Mouse (Mus musculus) hindbrain, embryonic 11.5 days (tissue): ENCODE measurements around the gene Itga6. TPM values are rescaled to one million over a fixed set of nuclear protein-coding genes. Genes with fewer than 3 reads are reported as not detected.

Experiments used
- ATAC-seq: fragments of 200-750 bp; cut with Nextera tagmentation; 2 replicates; pipeline ENCODE4 v1.8.0; 2017; ENCODE audit warnings: mild to moderate bottlenecking, moderate TSS enrichment, moderate library complexity; ENCODE audit not compliant: low FRiP score
- DNase-seq: peaks from one replicate; pipeline ENCODE4 v3.0.0-alpha.2; 2015; ENCODE audit warnings: low spot score
- H3K27ac ChIP-seq: fragments of 300-500 bp; sonication (generic); 2 replicates; pipeline ENCODE4 v1.5.1; 2014; ENCODE audit warnings: mild to moderate bottlenecking, low read depth, low read length
- H3K27me3 ChIP-seq: fragments of 300-500 bp; sonication (generic); 2 replicates; pipeline ENCODE4 v1.6.1; 2014; ENCODE audit warnings: mild to moderate bottlenecking, low read length, moderate library complexity, mixed read lengths; ENCODE audit not compliant: control insufficient read depth, insufficient read depth
- H3K36me3 ChIP-seq: fragments of 300-500 bp; sonication (generic); 2 replicates; pipeline ENCODE4 v1.6.1; 2014; ENCODE audit warnings: mild to moderate bottlenecking, low read length, moderate library complexity, mixed read lengths; ENCODE audit not compliant: control insufficient read depth, insufficient read depth
- H3K4me1 ChIP-seq: fragments of 300-500 bp; sonication (generic); replicated peaks from 2 replicates; pipeline ENCODE4 v1.6.1; 2014; ENCODE audit warnings: low read length, mixed read lengths; ENCODE audit not compliant: control insufficient read depth, insufficient read depth
- H3K4me2 ChIP-seq: fragments of 300-500 bp; sonication (generic); replicated peaks from 2 replicates; pipeline ENCODE4 v1.6.1; 2014; ENCODE audit warnings: mild to moderate bottlenecking, low read depth, low read length
- H3K4me3 ChIP-seq: fragments of 300-500 bp; sonication (generic); 2 replicates; pipeline ENCODE4 v1.5.1; 2014; ENCODE audit warnings: low read depth, low read length
- H3K9ac ChIP-seq: fragments of 300-500 bp; sonication (generic); 2 replicates; pipeline ENCODE4 v1.6.1; 2014; ENCODE audit warnings: low read depth, low read length
- H3K9me3 ChIP-seq: fragments of 300-500 bp; sonication (generic); 2 replicates; pipeline ENCODE4 v1.6.1; 2016; ENCODE audit warnings: low read length; ENCODE audit not compliant: control insufficient read depth
- WGBS: fragments of 180-500 bp; shearing (Covaris S2); extraction: QIAGEN DNeasy Blood & Tissue Kit; methylation state at CpG from one replicate; pipeline ENCODE4 v1.1.7; 2014; 5-methylcytosine and 5-hydroxymethylcytosine counted together
- polyA plus RNA-seq: library from polyadenylated mRNA; unstranded; fragments of >200 nt; fragmentation: Nextera tagmentation; extraction: Ambion mirVana; gene quantifications from 2 replicates; pipeline ENCODE4 v1.2.1, GENCODE M21; 2014

The Itga6 gene
- polyA plus RNA-seq, 1 experiment from 2014 or later, result 25.5 TPM

GRCm38 (mm10) chr2:71872141-71872540, 126.7 kb downstream of the Itga6 start:
- no peaks in the 10 kb centered on the region for H3K9me3 ChIP-seq
- no peak overlapping the region for H3K4me2 ChIP-seq
- H3K4me3 ChIP-seq, result no peak overlapping the region
- no peak overlapping the region for H3K9ac ChIP-seq
- H3K36me3 ChIP-seq, result no peaks in the 10 kb centered on the region
- 86% methylated on average over 10 of the region's 10 CpGs for WGBS
- no peak overlapping the region for H3K27ac ChIP-seq
- DNase-seq (no peak), ATAC-seq (no peak)
- H3K4me1 ChIP-seq, result peaks cover 4% of the 10 kb centered on the region; the same call in 1 of the 2 replicates
- H3K27me3 ChIP-seq, result no peaks in the 10 kb centered on the region; the same call in 1 of the 2 replicates

- peak within 1 kb of the TSS; percentile 90 for H3K4me2 ChIP-seq
- peak within 1 kb of the TSS; percentile 82 for H3K4me3 ChIP-seq
- H3K9me3 ChIP-seq, result no peaks in the 10 kb centered on the region
- ATAC-seq, result peak; percentile 97
- DNase-seq, result peak; percentile 99
- H3K4me1 ChIP-seq, result peaks cover 4% of the 10 kb centered on the region; the same call in 1 of the 2 replicates
- no peaks in the 10 kb centered on the region for H3K36me3 ChIP-seq
- peak within 1 kb of the TSS; percentile 71 for H3K27ac ChIP-seq
- under 1% methylated on average over 35 of the region's 55 CpGs for WGBS
- no peaks in the 10 kb centered on the region; the same call in 1 of the 2 replicates for H3K27me3 ChIP-seq
- H3K9ac ChIP-seq, result peak within 1 kb of the TSS; percentile 80
These were observed 127.5 kb downstream of the Itga6 start, which contains the start of gene Pdk1 for GRCm38 (mm10) chr2:71872801-71873443. Gene Pdk1 (plus strand): TSS chr2:71873224.

GRCm38 (mm10) chr2:71873474-71874322, 128.3 kb downstream of the Itga6 start:
- H3K4me2 ChIP-seq, result peak overlapping the region; percentile 90
- H3K9me3 ChIP-seq, result no peaks in the 10 kb centered on the region
- peak; percentile 58 for DNase-seq
- peak; percentile 81 for ATAC-seq
- peak overlapping the region; percentile 82 for H3K4me3 ChIP-seq
- H3K4me1 ChIP-seq, result peaks cover 4% of the 10 kb centered on the region; the same call in 1 of the 2 replicates
- no peaks in the 10 kb centered on the region; the same call in 1 of the 2 replicates for H3K27me3 ChIP-seq
- H3K27ac ChIP-seq, result peak overlapping the region; percentile 71
- 4% methylated on average over 35 of the region's 51 CpGs for WGBS
- H3K36me3 ChIP-seq, result no peaks in the 10 kb centered on the region
- peak overlapping the region; percentile 80 for H3K9ac ChIP-seq

- no peak overlapping the region for H3K9ac ChIP-seq
- whole genome bisulfite sequencing, result 85% methylated on average over 2 of the region's 2 CpGs
- no peaks in the 10 kb centered on the region; the same call in 1 of the 2 replicates for H3K27me3 ChIP-seq
- ATAC-seq (no peak), DNase-seq (no peak)
- H3K4me1 ChIP-seq, result peaks cover 4% of the 10 kb centered on the region; the same call in 1 of the 2 replicates
- H3K4me3 ChIP-seq, result 0 out of 2 replicates have a peak overlapping the region, but pooled peaks have one; percentile 82
- H3K4me2 ChIP-seq, result 0 out of 2 replicates have a peak overlapping the region, but pooled peaks have one; percentile 90
- no peaks in the 10 kb centered on the region for H3K36me3 ChIP-seq
- H3K27ac ChIP-seq, result no peak overlapping the region
- no peaks in the 10 kb centered on the region for H3K9me3 ChIP-seq
These were observed 129.0 kb downstream of the Itga6 start for GRCm38 (mm10) chr2:71874422-71874821.

- H3K27me3 ChIP-seq, result no peaks in the 10 kb centered on the region; the same call in 1 of the 2 replicates
- H3K9me3 ChIP-seq, result no peaks in the 10 kb centered on the region
- H3K27ac ChIP-seq, result no peak overlapping the region
- no peak overlapping the region for H3K9ac ChIP-seq
- ATAC-seq, result no peak
- H3K4me3 ChIP-seq, result no peak overlapping the region
- H3K36me3 ChIP-seq, result no peaks in the 10 kb centered on the region
- DNase-seq, result no peak
- peaks cover 4% of the 10 kb centered on the region; the same call in 1 of the 2 replicates for H3K4me1 ChIP-seq
- no peak overlapping the region for H3K4me2 ChIP-seq
- 42% methylated on average over 2 of the region's 2 CpGs for WGBS
These were observed 129.4 kb downstream of the Itga6 start for GRCm38 (mm10) chr2:71874836-71875235.

- H3K27me3 ChIP-seq, result no peaks in the 10 kb centered on the region; the same call in 1 of the 2 replicates
- H3K4me1 ChIP-seq, result peaks cover 4% of the 10 kb centered on the region; the same call in 1 of the 2 replicates
- WGBS, result 98% methylated on average over 4 of the region's 4 CpGs
- ATAC-seq, result no peak
- H3K4me2 ChIP-seq, result no peak overlapping the region
- no peak overlapping the region for H3K27ac ChIP-seq
- H3K9me3 ChIP-seq, result no peaks in the 10 kb centered on the region
- no peak overlapping the region for H3K9ac ChIP-seq
- H3K4me3 ChIP-seq, result no peak overlapping the region
- no peak for DNase-seq
- no peaks in the 10 kb centered on the region for H3K36me3 ChIP-seq
These were observed 132.4 kb downstream of the Itga6 start for GRCm38 (mm10) chr2:71877865-71878264.

GRCm38 (mm10) chr2:71878441-71878840, 133.0 kb downstream of the Itga6 start:
- DNase-seq (no peak), ATAC-seq (no peak)
- Histone ChIP-seq H3K9ac (no peak overlapping the region), H3K9me3 (no peaks in the 10 kb centered on the region), H3K36me3 (no peaks in the 10 kb centered on the region), H3K4me1 (peaks cover 4% of the 10 kb centered on the region; the same call in 1 of the 2 replicates), H3K27ac (no peak overlapping the region), H3K4me2 (no peak overlapping the region), H3K27me3 (no peaks in the 10 kb centered on the region; the same call in 1 of the 2 replicates), H3K4me3 (no peak overlapping the region)
- WGBS, result 76% methylated on average over 2 of the region's 2 CpGs

- H3K4me1 ChIP-seq, result peaks cover 1% of the 10 kb centered on the region; the same call in 1 of the 2 replicates
- no peaks in the 10 kb centered on the region; the same call in 1 of the 2 replicates for H3K27me3 ChIP-seq
- H3K9ac ChIP-seq, result no peak overlapping the region
- no peaks in the 10 kb centered on the region for H3K9me3 ChIP-seq
- no peak overlapping the region for H3K4me2 ChIP-seq
- H3K36me3 ChIP-seq, result no peaks in the 10 kb centered on the region
- no peak for ATAC-seq
- no peak overlapping the region for H3K27ac ChIP-seq
- no peak for DNase-seq
- H3K4me3 ChIP-seq, result no peak overlapping the region
These were observed 133.5 kb downstream of the Itga6 start for GRCm38 (mm10) chr2:71878943-71879342.
